Mouse (Mus musculus) kidney, embryonic 16.5 days (tissue): ENCODE measurements around the gene Cd36. TPM values are rescaled to one million over a fixed set of nuclear protein-coding genes. Genes with fewer than 3 reads are reported as not detected.

ENCODE experiments used
- ATAC-seq: fragments of 200-750 bp; cut with Nextera tagmentation; 2 replicates; pipeline ENCODE4 v1.8.0; 2017; ENCODE audit warnings: moderate TSS enrichment; ENCODE audit not compliant: low FRiP score, low TSS enrichment
- H3K27ac ChIP-seq: fragments of 300-500 bp; sonication (generic); 2 replicates; pipeline ENCODE4 v1.5.1; 2014; ENCODE audit warnings: low read length
- H3K27me3 ChIP-seq: fragments of 300-500 bp; sonication (generic); 2 replicates; pipeline ENCODE4 v1.6.1; 2014; ENCODE audit warnings: low read length, control low read depth, mixed read lengths; ENCODE audit not compliant: insufficient read depth
- H3K36me3 ChIP-seq: fragments of 300-500 bp; sonication (generic); 2 replicates; pipeline ENCODE4 v1.6.1; 2014; ENCODE audit warnings: low read length, control low read depth, mixed read lengths; ENCODE audit not compliant: insufficient read depth
- H3K4me1 ChIP-seq: fragments of 300-500 bp; sonication (generic); 2 replicates; pipeline ENCODE4 v1.6.1; 2014; ENCODE audit warnings: low read length, control low read depth, mixed read lengths; ENCODE audit not compliant: insufficient read depth
- H3K4me2 ChIP-seq: fragments of 300-500 bp; sonication (generic); replicated peaks from 2 replicates; pipeline ENCODE4 v1.6.1; 2014; ENCODE audit warnings: low read depth, low read length
- H3K4me3 ChIP-seq: fragments of 300-500 bp; sonication (generic); 2 replicates; pipeline ENCODE4 v1.5.1; 2014; ENCODE audit warnings: mild to moderate bottlenecking, low read length
- H3K9ac ChIP-seq: fragments of 300-500 bp; sonication (generic); replicated peaks from 2 replicates; pipeline ENCODE4 v1.6.1; 2014; ENCODE audit warnings: low read length
- H3K9me3 ChIP-seq: fragments of 300-500 bp; sonication (generic); 2 replicates; pipeline ENCODE4 v1.6.1; 2016; ENCODE audit warnings: low read length, control low read depth
- WGBS: fragments of 180-500 bp; shearing (Covaris S2); extraction: QIAGEN DNeasy Blood & Tissue Kit; methylation state at CpG from one replicate; pipeline ENCODE4 v1.1.7; 2014; 5-methylcytosine and 5-hydroxymethylcytosine counted together
- polyA plus RNA-seq: library from polyadenylated mRNA; unstranded; fragments of >200 nt; fragmentation: Nextera tagmentation; extraction: Ambion mirVana; gene quantifications from 2 replicates; pipeline ENCODE4 v1.2.1, GENCODE M21; 2015

Cd36 gene
- polyA plus RNA-seq, 1 experiment from 2014 or later, result 12.7 TPM

DNA sequence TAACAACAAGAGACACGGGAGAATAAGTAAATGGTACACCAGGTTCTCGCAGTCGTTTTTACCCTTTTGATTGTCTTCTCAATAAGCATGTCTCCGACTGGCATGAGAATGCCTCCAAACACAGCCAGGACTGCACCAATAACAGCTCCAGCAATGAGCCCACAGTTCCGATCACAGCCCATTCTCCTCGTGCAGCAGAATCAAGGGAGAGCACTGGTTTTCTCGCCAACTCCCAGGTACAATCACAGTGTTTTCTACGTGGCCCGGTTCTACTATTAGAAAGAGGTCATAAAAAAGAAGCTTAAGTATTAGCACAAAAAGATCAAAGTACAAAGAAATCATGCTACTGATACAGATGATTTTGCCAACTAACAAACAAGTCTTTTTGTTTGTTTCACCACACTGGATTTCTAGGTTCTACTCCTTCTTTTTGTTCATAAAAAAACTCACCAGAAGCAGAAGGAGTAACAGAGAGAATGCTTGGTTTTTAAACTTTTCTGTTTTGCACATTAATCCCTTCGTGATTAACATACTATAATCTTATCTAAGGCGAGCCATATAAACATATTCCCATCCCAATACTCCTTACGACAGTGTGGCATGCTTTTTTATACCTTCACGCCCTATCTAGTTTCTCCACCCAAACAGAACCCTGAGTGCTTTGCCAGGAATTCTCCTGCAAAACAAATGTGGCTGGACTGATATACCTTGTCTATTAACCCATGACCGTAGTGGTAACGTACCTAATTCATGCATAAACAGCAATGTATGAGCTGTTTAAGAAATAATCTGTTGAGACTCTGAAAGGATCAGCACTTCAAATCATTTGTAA, 59.7 kb downstream of the Cd36 start:
- H3K9ac ChIP-seq, result no peak overlapping the region
- no peaks in the 10 kb centered on the region; the same call in 1 of the 2 replicates for H3K9me3 ChIP-seq
- H3K4me1 ChIP-seq, result no peaks in the 10 kb centered on the region
- no peak overlapping the region for H3K4me3 ChIP-seq
- H3K27ac ChIP-seq, result no peak overlapping the region
- ATAC-seq, result no peak
- no peaks in the 10 kb centered on the region for H3K27me3 ChIP-seq
- H3K4me2 ChIP-seq, result no peak overlapping the region
- H3K36me3 ChIP-seq, result no peaks in the 10 kb centered on the region
- 82% methylated on average over 15 of the region's 15 CpGs for WGBS

DNA sequence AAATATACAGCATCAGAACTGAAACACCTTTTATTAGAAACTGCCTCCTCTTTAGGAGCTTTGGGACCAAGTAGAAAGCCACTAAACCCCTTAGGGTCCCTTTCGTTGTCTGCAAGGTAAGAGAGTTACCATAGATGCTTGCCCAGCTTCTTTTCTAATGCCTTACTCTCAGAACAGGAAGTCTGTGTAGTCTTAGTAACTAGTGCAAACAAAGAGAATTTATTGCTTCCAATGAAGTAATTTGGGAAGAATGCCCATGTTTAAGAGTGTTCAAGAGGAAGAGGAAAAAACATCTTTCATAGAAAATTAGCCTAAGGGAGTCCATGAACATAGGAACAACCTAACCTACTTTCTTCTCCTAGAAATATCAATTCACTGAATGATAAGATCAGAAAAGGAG, 67.2 kb downstream of the Cd36 start:
- Histone ChIP-seq H3K4me3 (no peak overlapping the region), H3K9ac (no peak overlapping the region), H3K27me3 (no peaks in the 10 kb centered on the region), H3K9me3 (no peaks in the 10 kb centered on the region), H3K4me2 (no peak overlapping the region), H3K4me1 (0 out of 2 replicates have a peak, but pooled peaks cover 2% of the 10 kb centered on the region), H3K36me3 (no peaks in the 10 kb centered on the region), H3K27ac (no peak overlapping the region)
- 32% methylated on average over 1 of the region's 1 CpGs for WGBS
- ATAC-seq, result peak; percentile 49; the same call in 1 of the 2 replicates

DNA sequence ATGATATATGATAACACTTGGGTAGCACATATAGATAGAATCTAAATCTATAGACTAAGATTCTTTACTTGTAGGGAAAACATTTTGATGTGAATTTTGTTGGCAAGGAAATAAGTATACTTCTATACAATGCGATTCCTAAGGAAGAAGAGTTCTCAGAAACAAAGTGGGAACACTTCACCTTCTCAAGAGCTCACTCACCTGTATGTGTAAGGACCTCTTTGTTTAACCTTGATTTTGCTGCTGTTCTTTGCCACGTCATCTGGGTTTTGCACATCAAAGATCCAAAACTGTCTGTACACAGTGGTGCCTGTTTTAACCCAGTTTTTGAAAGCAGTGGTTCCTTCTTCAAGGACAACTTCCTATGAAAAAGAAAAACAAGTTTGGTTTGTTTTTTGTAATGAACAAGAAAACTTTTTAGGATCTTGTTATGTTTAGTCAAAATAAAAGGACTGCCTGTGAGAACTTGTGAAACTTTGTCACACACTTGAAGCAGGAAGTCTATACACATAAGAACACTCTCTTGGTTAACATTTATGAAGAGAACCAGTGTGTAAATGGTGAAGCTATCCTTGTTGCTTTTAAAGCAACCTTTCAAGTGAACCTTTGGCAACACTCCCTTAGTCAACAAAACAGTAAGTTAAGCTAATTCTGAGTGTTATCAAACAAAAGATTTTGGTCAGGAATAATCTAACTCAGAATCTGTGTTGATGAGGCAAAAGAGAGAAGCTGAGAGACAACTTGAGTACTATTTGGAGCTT, 68.2 kb downstream of the Cd36 start:
- Histone ChIP-seq H3K4me1 (0 out of 2 replicates have a peak, but pooled peaks cover 2% of the 10 kb centered on the region), H3K4me2 (no peak overlapping the region), H3K36me3 (no peaks in the 10 kb centered on the region), H3K27ac (no peak overlapping the region), H3K4me3 (no peak overlapping the region), H3K9me3 (no peaks in the 10 kb centered on the region), H3K9ac (no peak overlapping the region), H3K27me3 (no peaks in the 10 kb centered on the region)
- WGBS, result 94% methylated on average over 2 of the region's 2 CpGs
- no peak for ATAC-seq

DNA sequence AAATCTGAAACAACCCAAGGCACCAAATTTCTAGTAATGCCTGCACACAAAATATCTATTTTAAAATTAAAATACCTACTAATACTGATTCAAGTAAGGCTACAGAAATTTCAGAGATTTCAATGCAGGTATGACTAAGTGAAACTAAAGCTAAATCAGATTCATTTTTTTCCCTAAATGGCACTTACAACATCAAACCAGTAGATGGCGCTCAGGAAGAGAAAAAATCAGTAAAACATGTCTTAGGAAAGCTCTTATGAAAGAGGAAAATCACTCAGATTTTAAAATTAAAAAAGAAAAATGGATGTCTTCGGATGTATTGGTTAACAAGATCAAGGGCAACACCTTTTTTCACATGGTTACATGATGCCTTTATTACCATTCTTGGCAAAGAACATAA, 72.4 kb downstream of the Cd36 start:
- Histone ChIP-seq H3K4me3 (no peak overlapping the region), H3K27ac (no peak overlapping the region), H3K4me2 (no peak overlapping the region), H3K36me3 (no peaks in the 10 kb centered on the region), H3K9me3 (no peaks in the 10 kb centered on the region), H3K4me1 (no peaks in the 10 kb centered on the region), H3K27me3 (no peaks in the 10 kb centered on the region), H3K9ac (no peak overlapping the region)
- WGBS, result 1% methylated on average over 2 of the region's 2 CpGs
- ATAC-seq, result no peak

DNA sequence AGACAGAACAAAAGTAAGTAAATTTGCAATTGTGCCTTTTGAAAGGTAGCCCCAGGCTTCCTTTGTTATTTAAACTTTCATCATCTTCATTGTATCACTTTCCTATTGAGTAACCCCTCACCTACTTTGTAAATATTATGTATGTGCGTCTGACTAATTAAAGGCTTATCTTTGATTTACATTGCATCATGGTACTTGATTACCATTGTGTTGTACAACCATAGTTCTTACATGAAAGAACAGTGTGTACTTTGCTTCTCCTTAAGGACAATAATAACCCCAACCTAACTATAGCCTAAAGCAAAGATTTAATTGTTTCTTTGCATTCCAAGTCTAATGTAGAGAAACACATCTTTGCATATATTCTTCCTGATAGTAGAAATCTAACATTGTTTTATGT, 78.3 kb downstream of the Cd36 start:
- Histone ChIP-seq H3K9ac (no peak overlapping the region), H3K4me2 (no peak overlapping the region), H3K27ac (no peak overlapping the region), H3K9me3 (no peaks in the 10 kb centered on the region), H3K4me1 (no peaks in the 10 kb centered on the region), H3K4me3 (no peak overlapping the region), H3K27me3 (no peaks in the 10 kb centered on the region), H3K36me3 (no peaks in the 10 kb centered on the region)
- WGBS, result 87% methylated on average over 1 of the region's 1 CpGs
- no peak for ATAC-seq

DNA sequence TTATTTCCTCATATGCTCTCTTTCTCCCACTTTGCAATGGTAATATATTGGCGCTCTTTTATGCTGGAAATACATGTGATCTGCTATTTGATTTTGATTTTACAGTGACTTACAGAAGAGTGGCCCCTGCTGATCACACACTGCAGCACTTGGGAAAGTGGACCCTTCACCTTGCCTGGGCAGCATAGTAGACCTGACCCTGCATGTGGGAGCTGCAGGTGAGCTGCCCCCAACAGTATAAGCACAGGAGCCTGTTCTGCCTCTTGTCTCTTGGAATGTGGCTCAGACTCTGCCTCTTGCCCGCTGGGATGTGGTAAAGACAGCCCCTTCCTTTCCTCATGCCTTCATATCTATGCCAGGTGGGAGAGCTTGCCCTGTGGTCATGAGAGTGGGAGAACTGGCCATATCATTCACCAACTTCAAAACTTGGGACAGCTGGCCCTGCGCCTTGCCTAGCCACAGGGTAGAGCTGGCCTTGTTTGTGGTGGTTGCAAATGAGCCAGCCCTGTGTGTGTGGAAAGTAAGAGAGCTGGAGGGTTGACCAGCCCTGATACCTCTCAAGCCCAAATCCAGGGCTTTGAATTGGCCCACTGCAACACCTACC, 81.7 kb downstream of the Cd36 start:
- no peak overlapping the region for H3K9ac ChIP-seq
- ATAC-seq, result no peak
- H3K27me3 ChIP-seq, result no peaks in the 10 kb centered on the region
- no peak overlapping the region for H3K4me2 ChIP-seq
- H3K4me1 ChIP-seq, result no peaks in the 10 kb centered on the region
- 86% methylated on average over 3 of the region's 3 CpGs for WGBS
- H3K4me3 ChIP-seq, result no peak overlapping the region
- no peaks in the 10 kb centered on the region for H3K9me3 ChIP-seq
- H3K36me3 ChIP-seq, result no peaks in the 10 kb centered on the region
- no peak overlapping the region for H3K27ac ChIP-seq

DNA sequence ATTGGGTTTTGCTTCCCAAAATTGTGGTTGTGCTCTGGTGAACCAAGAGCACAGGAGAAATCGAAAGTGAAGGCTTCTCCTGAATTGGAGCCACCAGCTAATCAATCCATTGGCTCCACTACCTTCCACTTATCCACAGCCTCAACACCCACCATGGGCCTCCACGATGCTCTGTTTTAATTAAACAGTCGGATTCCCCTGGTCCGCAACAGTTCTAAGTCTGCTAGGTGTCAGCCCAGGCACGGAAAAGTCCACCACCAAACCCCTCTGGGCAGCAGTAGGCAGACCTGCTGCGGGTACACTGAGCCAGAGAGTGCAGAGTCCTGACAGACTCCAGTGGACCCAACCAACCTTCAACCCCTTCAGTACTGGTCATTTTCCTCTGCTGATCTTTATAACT, 112.0 kb downstream of the Cd36 start:
- Histone ChIP-seq H3K4me3 (no peak overlapping the region), H3K27ac (no peak overlapping the region), H3K4me2 (no peak overlapping the region), H3K9me3 (0 out of 2 replicates have a peak, but pooled peaks cover 4% of the 10 kb centered on the region), H3K4me1 (no peaks in the 10 kb centered on the region), H3K36me3 (no peaks in the 10 kb centered on the region), H3K27me3 (no peaks in the 10 kb centered on the region), H3K9ac (no peak overlapping the region)
- WGBS, result 93% methylated on average over 6 of the region's 6 CpGs
- ATAC-seq, result no peak

DNA sequence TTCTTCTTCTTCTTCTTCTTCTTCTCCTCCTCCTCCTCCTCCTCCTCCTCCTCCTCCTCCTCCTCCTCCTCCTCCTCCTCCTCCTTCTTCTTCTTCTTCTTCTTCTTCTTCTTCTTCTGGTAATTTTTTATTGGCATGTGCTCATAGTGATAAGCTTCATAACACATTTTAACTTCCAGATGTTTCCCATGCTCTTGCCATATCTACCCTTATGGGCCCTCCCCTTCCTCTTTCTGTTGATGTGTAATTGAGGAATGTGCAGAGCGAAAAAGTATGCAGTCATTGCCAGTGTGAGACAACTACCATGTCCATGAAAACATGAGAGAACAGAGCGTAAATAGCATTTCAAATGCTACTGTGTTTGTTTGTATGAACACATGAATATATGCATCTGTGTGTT, 118.3 kb downstream of the Cd36 start:
- no peak overlapping the region for H3K4me3 ChIP-seq
- no peak for ATAC-seq
- no peak overlapping the region for H3K9ac ChIP-seq
- H3K27me3 ChIP-seq, result no peaks in the 10 kb centered on the region
- no peak overlapping the region for H3K4me2 ChIP-seq
- WGBS, result 90% methylated on average over 2 of the region's 2 CpGs
- H3K27ac ChIP-seq, result no peak overlapping the region
- H3K36me3 ChIP-seq, result no peaks in the 10 kb centered on the region
- H3K9me3 ChIP-seq, result 0 out of 2 replicates have a peak, but pooled peaks cover 4% of the 10 kb centered on the region
- no peaks in the 10 kb centered on the region for H3K4me1 ChIP-seq

DNA sequence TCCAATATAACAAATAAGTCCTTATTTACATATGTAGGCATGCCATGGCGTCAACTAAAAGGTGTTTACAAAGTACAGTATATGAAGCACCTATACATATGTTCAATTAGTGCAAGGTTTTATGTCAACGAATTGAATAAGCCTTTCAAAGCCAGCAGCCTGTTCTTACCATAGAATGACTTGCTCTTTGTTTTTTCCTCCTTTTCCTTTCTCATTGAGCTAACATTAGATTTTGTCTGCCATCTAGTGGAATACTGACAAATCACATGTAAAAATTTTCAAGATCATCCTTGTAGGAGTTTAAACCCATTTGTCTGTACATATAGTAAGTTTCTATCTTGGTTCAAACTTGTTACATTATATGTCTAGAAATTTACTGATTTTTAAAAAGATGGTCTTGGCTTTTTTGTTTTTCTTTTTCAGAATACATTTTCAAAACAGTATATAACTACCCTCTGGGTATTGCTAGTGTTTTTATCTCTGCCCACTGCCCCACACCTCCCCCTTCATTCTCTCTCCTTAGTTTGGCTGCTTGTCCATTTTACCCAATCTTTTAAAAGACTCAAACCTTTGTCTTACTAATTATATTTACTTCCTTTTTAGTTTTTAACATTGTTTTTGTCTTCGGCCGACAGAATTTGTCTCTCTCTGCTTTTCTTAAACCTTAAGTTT, 122.5 kb downstream of the Cd36 start:
- H3K27me3 ChIP-seq, result no peaks in the 10 kb centered on the region
- H3K4me2 ChIP-seq, result no peak overlapping the region
- H3K4me3 ChIP-seq, result no peak overlapping the region
- no peaks in the 10 kb centered on the region for H3K4me1 ChIP-seq
- no peaks in the 10 kb centered on the region for H3K9me3 ChIP-seq
- no peak overlapping the region for H3K9ac ChIP-seq
- no peak for ATAC-seq
- no peak overlapping the region for H3K27ac ChIP-seq
- 59% methylated on average over 4 of the region's 4 CpGs for WGBS
- no peaks in the 10 kb centered on the region for H3K36me3 ChIP-seq
